Mouse (Mus musculus) olfactory bulb, adult 2 months (tissue): ENCODE data around the gene Mad2l2.
"Not testable (repeated sequence)": the region's sequence is repeated elsewhere in the genome, so short reads cannot be mapped to it uniquely, and the experiment has no call there.

Experiments
- CTCF ChIP-seq: fragments of 200-500 bp; IDR thresholded peaks from 2 replicates; pipeline ENCODE4 v1.5.1; 2012; ENCODE audit warnings: low read depth, mild to moderate bottlenecking, low read length, moderate library complexity; ENCODE audit not compliant: insufficient read depth
- POLR2A ChIP-seq: fragments of 200-500 bp; IDR thresholded peaks from 2 replicates; pipeline ENCODE4 v1.6.1; 2012; ENCODE audit warnings: mild to moderate bottlenecking, low read depth, low read length, moderate library complexity; ENCODE audit not compliant: insufficient read depth

GRCm38 (mm10) chr4:148176603-148177002 lies 46.4 kb downstream of the Mad2l2 start:
- TF ChIP-seq CTCF, POLR2A: not testable (repeated sequence)
